Mouse (Mus musculus) right cerebral cortex, postnatal 10 days (tissue): ENCODE results near the gene Mindy4.

ENCODE experiments used
- DNase-seq, 2 experiments: peaks; one replicate each; pipeline ENCODE4 v3.0.0; 2021; ENCODE audit warnings: low spot score in 2 of 2

The Mindy4 gene

DNA sequence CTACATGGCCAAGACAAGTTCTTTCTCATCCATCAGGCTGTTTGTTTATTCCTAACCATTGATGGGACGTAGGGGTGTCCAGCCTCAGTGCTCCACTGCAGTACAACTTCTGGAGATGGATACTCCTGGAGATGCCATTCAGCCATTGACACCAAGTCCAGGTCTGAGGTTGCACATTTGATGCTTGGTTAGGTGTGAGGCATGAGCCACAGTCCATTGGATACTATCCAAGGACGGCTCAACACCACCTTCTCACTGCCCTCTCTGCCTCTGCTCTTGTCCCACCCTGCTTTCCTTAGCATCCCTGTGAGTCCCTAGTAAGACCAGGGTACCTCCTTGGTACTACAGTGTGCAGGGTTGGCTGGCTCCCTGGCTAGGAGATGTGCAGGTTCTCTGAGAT, 96.7 kb downstream of the Mindy4 start:
- no peak for DNase-seq

DNA sequence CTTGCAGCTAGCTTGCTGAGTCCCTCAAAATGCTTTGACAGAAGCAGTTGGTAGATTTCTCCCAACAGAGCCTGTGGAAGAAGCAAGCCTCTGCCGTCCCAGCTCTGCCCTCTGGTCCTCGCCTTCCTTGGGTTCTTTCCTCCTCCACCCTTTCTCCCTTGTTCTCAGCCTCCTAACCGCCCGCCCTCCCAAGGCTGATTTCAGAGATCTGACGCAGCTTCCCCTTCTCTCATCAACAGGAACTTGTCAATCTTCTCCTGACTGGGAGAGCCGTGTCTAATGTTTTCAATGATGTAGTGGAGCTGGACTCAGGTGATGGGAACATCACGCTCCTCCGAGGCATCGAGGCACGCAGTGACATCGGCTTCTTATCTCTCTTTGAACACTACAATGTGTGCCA, 97.5 kb downstream of the Mindy4 start:
- DNase-seq = no peak

DNA sequence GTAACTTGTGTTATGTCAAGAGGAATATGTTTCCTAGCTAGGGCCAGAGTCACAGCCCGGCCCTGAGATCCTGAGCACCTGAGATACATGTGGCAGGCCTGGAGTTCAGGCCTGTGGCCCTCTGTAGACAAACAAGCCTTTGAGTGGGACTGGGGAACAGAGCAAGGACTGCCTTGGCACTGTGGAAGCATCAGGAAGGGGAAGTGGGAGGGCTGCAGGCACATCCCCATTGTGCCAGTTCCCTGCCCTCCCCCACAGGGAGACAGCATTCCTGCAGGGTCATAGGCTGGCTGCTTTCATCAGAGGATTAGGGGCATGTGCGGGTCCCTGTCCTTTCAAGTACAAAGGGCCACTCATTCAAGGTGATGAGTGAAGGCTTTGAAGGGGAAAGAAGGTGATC, 107.0 kb downstream of the Mindy4 start:
- DNase-seq = no peak

DNA sequence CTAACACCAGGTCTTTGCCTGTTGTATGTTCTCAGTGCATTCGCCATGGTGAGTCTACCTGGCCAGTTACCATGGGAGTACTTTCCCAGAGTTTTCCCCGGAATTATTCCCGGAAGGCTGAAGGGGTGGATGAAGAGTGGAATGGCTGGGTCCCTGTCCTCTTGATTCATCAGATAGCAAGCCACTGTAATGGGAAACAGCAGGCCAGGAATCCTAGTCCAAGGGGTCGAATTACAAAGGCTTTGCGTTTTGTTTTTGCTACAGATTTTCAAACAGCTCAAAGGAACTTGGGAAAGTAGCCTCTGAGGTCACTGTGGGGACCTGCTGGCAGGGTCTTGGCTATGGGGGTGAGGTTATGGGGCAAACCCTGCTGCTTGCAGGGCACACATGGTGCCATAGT, 108.8 kb downstream of the Mindy4 start:
- no peak for DNase-seq

DNA sequence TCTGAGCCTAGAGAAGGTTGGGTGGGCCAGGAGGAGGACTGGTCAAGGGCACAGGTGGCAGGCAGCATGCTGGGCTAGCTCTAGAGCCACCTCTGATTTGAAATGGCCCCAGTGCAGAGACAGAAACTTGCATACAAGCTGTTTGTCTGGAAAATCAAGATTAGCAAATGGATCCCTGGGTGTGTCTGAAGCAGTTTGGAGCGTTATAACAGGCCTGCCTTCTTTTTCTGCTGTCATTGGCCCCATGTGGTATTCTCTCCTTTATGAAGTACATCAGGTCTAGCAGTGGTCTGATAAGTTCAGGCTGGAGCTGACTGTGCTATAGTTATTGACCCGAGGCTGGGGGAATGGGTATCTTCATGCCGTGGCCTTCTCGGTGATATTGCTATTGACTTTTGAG, 110.7 kb downstream of the Mindy4 start:
- DNase-seq = no peak

DNA sequence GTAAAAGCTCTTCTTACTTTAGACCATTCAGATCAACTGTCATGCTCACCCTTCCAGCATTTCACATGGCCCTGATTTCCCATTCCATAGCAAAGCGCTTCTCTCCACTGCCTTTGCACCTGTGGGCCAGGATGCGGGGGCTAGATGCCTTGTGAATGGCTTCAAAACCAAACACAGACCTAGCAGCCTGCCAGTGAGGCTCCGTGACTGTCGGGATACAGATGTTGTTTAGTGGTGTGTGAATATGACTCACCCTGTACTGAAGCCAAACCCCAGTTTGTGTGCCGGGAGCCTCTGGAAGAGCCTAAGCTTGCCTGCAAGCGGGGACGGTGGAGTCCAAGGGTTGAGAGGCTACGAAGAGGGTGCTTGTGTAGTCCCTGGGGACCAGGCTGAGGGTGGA, 111.4 kb downstream of the Mindy4 start:
- peak in 1 of 2 experiments; percentile 36 for DNase-seq

DNA sequence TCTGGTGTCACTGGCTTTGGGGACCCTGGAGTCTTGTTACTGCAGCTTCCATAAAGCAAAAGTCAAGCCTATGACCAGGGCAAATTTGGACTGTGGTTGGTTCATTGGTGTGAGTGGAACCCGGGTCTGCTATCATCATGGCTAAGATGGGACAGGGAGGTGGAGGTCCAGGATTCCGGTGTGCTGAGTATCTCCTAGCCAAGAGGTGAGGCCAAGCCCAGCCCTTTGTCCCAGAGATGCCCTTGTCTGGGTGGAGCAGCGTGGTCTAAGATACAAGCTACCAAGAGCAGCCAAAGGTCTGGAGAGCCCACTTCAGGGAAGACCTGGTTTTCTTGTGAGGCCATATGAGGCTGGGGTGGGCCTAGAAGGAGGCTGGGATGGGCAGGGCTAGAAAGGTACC, 115.4 kb downstream of the Mindy4 start:
- no peak for DNase-seq

DNA sequence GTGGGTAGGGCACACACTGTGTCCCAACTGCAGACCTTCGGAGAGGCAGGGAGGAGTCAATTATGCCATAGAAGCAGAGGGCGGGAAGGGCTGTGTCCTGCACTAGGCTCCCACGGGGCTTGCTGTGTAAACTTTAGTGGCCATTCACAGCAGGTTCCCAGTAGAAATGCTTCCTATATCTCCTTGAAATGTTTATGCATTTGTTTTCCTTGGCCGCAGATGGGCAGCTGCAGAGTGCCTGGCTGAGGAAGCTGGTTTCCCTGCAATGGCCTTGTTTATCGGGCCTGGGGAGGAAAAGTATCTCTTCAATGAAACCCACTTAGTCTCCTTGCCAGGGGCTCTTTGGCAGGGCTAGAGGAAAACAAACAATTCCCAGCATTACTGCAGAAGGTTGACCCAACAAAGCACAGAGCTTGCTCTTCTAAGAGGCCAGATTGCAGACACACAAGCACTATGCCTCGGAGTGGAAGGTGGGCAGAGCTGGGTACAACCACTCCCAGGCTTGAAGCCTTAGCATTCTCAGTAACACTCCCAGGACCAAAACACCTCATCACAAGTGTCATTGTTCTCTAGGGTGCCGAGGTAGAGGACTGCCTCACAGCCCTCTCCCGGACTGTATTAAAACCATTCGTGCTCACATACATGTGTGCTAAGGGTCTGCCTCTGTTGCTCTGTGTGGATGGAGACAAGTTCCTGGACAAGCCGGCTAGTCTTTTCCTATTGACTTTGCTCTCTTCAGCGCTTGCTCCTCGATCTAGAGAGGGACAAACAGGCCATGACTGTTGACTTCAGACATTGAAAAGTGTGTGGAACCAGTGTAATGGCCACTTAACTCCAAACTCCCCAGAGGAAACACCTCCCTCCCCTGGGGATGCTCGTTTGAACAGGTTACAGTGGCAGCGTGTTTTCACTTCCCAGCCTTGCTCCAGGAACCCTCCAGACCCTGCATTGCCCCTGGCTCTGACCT, 116.7 kb downstream of the Mindy4 start:
- peak in 1 of 2 experiments; percentile 36 for DNase-seq

DNA sequence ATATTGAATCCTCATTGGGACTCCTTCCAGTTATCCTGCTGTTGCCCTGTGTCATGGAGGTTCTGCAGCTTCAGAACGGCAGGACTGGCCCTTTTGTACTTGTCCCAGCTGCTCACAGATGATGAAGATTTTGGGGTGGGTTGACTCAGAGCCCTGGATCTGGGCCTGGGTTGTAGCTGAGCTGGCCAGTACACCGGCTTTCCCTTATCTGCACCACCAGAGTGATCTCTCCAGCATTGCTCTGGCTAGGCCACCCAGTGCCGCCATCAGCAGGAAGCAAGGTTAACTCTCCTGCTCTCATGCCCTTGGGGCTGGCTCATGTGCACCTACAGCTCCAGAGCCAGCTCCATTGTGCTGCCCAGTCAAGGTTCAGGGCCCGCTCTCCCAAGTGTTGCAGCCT, 117.7 kb downstream of the Mindy4 start:
- DNase-seq = no peak

DNA sequence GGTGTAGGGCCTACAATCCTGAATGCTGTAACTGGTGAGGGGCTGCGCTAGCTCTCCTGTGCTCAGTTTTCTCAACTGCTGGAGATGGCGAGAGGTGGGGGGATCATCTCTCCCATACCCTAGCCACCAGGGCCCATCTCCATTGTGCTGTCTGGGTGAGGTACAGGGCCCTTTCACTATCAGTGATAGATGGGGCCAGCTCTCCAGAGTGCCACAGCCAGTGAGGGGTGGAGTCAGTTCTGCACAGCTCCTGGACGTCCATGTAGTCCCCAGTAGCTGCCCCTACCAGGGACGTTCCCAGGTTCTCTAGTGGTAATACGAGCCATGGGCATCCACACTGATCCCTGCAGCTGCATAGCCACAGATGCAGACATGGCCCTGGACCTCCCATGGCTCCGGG, 118.3 kb downstream of the Mindy4 start:
- DNase-seq = no peak

DNA sequence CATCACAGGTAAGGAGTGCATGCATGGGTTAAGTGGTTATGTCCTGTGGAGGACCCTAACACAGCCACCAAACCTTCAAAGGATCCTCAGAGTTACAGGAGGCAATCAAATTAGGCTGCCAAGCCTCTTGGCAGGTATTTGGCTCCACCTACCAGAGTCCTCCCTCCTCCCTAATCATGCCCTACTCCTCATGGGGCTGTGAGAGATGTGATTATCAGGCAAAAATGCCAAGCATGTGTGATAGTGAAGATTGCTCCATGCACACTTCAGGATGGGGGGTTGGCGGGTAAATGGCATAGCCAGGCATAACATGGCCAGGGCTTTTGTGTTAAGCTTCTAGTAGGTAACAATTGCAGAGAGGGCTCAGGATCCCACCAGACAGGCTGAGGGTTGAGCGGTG, 119.8 kb downstream of the Mindy4 start:
- no peak for DNase-seq

DNA sequence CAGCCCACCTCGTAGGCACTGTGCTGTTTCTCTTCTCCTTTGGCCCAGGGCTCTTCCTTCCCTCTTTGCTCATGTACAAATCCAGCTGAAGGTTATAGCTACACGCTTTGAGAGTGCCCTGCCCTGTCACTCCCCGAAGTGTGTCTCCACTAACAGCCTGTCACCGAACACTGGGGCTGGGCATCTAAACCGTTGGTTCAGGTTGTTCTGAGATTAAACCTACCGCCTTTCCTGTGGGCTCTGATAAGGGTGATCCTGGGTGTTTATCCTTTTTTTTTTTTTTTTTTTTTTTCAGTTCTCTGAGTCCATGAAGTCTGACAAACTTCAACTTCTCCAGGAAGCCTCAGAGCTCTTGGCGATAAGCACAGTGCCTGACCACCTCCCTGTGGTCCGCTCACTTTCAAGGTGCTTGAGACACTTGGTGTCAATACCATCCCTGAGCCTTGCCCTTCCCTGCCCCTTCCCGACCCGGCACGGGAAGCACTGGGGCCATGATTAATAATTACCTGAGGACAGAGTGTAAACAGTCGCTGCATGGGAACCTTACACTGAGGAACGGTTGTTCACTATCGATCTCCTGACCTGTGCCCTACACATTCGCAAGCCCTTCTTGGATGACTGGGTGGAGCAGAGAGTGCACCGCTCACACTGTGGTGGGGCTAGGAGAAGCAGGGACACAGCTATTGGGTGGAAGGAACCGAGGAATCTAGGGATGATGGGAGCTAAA, 120.9 kb downstream of the Mindy4 start:
- no peak for DNase-seq

DNA sequence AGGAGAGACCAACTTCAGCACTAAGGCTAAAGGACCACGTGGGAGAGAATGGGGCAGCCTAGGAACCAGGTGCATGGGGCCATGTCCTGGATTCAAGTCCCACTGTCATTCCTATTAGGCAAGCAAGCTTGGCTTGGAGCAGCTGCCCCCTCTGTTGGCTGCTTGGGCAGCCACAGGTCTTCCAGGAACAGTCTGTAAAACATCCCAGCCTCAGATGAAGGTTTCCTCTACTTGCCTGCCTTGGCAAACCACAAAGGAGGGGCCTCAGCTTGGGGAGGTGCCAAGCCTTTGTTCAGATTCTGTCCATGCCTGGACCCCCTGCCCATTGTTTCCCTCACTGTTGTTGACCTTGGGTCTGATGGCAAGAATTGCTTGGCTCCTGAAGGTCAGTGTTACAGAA, 121.6 kb downstream of the Mindy4 start:
- DNase-seq = no peak

DNA sequence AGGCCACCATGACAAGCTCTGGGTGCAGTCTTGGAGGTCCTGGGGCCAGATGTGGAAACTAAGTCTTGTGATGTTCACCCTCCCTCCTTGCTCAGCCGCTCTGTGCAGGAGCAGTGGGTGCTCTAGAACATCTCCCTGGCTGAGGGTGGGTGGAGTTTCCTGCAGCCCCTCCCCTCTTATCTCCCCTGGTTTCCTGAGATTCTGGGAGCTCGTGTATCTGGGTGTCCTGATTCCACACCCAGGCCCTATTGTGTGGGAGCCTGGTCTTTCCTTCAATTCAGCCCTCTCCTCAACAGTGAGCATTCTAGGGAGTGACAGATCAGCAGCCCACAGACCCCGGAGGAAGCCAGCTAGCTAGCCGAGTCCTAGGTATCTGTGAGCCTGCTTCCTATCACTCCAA, 123.1 kb downstream of the Mindy4 start:
- DNase-seq = no peak

DNA sequence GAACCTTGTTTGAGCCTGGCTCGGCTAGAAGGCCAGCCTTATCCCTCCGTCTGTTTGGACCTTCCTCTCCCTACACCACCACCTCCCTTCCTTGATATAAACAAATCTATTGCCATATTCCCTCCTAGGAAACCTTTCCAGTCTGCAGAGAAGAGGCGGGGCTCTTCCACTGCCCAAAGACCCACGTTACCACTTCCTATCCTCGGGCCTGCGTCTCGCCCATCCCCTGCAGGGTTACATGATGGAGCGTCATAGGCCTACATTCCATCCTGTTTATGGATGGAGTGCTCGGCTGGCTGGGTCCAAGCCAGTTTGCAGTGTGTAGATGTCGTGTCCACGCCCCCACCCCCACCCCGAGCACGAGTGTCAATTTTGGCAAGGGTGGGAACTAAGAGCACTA, 124.1 kb downstream of the Mindy4 start:
- DNase-seq = no peak

DNA sequence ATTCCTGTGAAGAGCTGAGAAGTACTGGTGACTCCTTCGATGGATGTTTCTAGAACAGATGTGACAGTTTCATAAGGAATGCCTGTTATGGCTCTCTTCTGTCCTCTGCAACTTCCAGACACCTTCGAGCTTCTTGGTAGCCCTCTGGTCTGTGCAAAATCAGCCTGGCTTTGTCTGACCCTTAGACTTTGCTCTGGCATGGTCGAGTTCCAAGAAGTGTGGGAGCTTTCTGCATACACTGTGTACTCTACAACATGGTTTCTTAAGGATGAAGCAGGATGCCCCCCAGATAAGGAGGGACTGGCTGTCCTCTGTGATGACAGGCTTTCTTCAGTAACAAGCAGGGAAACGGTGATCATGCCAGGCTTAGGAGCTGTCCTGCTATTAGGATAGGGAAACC, 125.0 kb downstream of the Mindy4 start:
- DNase-seq = no peak

DNA sequence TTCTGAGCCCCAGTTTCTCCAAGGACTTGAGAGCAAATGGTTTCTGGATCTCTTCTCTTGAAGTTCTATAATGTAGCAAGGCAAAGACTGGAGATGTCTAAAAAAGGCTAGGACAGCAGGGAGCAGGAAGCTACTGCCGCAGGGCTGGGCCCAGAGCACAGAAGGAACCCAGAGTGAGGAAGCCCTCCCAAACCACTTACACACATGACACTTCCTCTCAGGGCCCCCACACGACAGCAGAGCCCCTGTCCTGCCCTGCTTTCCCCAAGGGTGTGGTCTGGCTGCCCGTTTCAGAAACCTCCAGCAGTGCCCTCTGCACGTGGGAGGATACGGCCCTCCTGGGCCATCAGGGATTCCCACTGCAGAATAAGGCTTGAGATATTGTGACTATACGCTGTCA, 128.1 kb downstream of the Mindy4 start:
- DNase-seq = no peak

DNA sequence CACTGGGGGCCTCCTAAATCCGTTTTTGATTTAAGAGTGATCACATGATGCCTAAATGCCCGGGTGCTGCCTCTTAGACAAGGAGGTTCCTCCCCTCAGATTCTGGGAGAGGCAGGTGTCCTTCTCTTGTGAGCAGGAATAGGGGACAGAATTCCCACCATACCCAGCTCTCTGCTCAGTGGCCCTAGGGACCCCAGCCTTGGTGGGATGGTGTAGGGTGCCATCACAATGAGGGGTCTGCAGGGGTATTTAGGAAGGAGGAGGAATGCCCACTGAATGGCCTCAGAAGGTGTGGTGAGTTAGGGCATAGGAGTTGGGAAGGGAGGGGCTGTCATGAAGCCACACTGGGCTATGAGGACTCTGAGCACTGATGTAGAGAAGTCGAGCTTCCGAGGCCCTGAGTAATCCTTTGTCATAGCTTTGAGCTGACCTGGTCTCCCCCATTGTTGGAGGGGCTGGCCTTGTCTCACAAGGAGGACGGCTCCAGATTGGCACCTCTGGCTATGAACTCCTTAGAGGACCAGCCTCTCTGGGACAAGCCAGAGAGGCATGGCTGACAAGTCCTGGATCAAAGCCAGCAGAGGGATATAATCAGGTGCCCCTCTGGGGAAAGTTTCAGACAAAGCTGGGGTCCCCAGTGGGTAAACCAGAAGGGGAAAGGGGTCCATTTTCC, 129.1 kb downstream of the Mindy4 start:
- DNase-seq = no peak

DNA sequence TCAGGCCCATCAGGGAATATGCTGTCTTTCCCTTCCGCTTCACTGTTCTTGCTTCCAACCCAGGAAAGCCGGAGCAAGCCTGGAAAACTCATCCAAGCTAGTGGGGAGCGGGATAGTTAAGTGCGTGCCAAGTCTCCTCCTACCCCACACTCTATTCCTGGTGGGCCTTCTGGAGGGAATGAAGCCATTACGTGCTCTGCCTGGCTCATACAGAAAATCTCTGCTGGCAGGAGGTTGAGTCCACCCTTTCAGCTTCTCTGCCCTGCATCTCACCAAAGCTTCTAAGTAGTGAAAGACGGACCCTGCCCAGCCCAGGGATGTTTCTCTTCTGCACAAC, 129.6 kb downstream of the Mindy4 start:
- peak; percentile 56 to 58 for DNase-seq

DNA sequence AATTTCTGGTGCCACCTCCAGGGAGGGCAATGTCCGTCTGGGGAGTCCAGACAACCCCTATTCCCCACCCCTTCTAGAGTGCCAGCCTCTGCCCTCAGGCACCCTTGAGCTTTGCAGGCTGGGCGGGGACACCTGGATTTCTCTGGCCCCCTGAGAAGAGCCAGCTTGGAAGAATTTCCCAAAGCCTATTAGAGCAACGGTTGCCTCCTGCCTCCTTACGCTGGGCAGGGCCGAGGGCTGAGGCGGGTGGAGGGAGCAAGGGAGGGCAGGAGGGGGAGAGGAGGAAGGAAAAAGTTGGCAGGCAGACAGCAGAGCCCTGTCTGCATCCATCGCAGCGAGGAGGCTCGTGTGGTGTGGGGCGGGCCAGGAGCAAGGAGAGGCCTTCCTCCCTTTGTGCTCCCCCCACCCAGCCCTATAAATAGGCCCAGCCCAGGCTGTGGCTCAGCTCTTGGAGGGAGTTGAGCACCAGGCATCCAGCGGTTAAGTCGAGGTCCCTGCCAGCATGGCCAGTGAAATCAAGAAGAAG, 132.9 kb downstream of the Mindy4 start, which contains the start of gene Aqp1:
Aqp1 (plus strand) TSS at position 444 of the 526 bp plus-strand sequence.
- peak; percentile 51 to 57 for DNase-seq

DNA sequence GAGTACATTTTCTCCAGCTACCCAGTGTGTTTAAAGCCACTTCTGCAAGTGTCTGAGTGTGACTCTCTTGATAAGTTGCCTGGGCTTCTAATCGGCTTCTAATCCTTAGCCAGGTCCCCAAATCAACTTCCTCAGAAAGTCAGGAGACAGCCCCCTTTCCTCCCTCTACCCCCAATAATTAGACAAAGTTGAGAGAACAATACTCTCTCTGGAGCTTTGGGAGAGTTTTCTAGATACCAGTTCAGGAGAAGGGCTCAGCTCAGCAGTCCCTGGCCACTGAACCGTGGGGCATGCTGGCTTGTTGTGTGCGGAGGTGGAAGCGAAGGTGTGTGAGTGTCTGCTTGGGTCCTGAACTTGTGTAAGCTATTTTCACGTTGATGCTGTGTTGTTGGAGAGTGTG, 134.1 kb downstream of the Mindy4 start:
- no peak for DNase-seq

DNA sequence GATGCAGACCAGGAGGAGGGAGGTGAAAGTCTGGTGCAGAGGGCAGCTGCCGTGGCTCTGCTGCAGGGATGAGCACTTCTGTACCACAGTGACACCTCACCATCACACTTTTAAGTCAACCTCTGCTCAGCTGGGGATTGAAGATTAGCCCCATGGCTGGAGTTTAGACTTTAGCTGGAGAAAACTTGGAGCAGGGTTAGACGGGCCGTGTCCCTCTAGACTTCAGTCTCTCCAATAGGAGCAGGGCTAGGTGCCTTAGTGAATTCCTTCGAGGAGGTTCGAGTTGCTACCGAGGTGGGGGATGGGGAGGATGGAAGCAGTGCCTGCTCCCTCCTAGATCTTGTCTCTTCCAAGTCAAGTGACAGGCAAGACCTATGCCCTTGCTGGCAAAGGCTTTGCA, 134.9 kb downstream of the Mindy4 start:
- no peak for DNase-seq
